Mouse (Mus musculus) kidney, adult 11 months (tissue): ENCODE measurements around the gene Depdc1b.

Source experiments
- DNase-seq: peaks from one replicate; pipeline ENCODE4 v3.0.0; 2022

The Depdc1b gene

GRCm38 (mm10) chr13:108315702-108316486 is at the start of gene Depdc1b:
Gene Depdc1b, plus strand, starts transcription at chr13:108316332.
- peak; percentile 96 for DNase-seq

DNA sequence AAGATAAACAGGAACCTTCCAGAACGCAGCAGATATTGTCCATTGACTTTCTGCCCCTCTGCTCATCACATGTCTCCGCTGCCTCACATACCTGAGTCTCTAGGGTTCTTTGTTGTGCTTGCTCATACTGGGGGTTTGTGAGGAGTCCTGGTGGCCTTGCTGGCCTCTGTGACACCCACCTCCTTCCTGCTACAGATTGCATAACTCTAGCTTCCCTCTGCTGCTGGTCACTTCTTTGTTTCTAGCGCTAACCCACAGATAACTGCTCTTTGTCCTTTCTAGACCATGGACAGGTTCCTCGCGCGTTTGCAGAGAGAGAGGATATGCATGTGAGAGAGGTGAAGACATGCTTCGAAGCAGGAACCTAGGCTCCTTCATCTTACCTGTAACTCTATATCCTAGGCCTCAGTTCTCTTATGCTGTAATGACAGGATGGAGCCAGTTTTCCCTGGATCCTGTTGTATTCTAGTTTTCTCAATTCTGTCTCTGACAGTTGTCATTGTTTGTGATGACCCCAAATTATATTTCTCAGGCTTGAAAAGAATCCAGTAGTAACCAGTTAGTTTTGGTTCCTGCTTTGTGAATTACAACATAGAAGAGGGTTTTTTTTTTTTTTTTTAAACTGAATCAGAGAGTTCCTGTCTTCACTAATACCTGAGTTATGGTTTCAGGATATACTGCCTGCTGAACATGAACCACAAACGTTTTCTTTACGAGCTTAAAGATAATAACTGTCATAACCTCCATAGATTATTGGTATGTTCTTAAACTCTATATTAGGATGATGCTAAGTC is 48.1 kb upstream of the Depdc1b start:
- no peak for DNase-seq

GRCm38 (mm10) chr13:108271458-108272148 is 44.5 kb upstream of the Depdc1b start:
- DNase-seq, result no peak

DNA sequence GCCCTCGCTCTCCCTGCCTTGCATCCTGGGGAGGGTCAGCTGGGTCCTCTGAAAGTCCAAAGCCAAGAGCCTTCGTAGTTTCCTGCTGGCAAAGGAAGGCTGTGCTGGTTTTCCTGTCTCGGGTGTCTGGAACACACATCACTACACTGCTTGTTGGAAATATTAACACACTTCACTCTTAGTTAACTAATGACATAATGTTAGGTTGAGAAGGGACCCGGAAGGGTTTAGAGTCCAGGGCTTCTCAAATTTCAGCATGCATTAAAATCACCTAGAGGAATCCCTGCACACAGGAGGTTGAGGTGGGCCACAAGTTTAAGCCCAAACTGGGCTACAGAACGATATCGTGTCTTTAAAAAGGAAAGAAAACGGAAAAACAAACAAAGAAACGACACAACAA is 43.8 kb upstream of the Depdc1b start:
- DNase-seq, result no peak

DNA sequence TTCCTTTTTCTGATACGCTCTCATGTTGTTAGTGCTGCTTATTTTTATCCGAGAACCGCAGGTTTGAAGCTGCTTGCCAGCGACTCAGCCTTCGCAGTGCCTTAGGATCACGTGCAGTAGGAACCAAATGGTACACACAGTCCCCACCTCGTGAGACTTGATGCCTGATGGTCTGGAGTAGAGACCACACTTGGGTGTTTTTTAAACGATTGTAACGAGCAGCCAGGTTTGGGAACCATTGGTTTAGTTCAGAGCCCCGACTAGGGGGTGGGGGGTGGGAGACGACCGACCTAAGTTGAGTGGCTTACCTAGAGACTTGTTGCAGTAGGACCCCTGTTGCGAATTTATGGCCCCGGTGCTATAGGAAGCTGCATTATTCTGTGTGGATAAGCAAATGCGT is 43.1 kb upstream of the Depdc1b start:
- no peak for DNase-seq

- no peak for DNase-seq
Measured at GRCm38 (mm10) chr13:108273456-108273855, 42.7 kb upstream of the Depdc1b start.

DNA sequence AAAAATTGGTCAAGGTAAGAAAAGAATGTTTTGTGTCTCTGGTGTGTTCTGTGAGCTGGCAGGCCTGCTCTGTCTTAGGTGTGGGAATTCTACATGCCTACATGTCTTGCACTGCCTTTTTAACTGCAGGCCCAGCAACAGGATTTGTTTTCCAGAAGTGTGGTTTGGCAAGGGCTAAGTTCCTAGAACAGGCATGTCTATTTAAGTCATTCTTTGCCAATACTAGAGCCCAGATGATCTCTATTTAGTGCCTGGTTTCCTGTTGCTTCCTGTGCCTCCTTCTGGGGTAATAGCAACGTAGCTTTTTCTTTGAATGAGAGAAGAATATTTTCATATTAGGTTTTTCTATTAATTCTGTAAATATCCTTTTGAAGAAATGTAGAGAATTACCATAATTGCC is 39.6 kb upstream of the Depdc1b start:
- no peak for DNase-seq

DNA sequence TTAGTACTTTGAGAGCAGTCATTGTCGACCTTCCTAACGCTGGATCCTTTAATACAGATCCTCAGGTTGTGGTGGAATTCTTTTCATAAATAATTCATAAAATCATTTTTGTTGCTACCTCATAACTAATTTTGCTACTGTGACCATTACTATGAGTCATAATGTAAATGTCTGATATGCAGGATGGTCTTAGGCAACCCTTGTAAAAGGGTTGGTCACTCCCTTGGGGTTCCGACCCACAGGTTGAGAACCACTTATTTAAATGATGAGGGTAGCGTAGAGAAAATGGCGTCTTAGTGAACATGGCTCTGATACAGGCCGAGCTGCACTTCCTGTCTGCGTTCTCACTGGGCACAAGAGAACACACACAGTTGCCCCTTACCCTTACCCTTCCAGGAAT is 38.8 kb upstream of the Depdc1b start:
- no peak for DNase-seq

DNA sequence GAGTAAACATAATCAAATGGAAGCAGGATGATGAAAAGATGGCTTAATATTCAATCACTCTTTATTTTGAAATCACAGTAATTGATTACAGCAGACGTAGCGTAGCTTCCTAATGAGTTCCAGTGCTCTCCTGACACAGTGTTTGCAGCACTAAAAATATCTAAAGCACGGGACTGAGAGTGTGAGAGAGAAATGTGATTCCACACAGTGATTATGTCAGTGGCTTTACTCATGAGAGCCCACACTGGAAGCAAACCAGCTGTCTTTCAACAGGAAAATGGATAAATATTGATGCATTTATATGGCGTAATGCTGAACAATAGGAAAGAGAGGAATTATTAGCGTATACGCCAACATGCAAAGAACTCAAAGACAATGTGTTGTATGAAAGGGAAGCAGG is 37.5 kb upstream of the Depdc1b start:
- DNase-seq, result no peak

GRCm38 (mm10) chr13:108284312-108284711 is 31.8 kb upstream of the Depdc1b start:
- no peak for DNase-seq

DNA sequence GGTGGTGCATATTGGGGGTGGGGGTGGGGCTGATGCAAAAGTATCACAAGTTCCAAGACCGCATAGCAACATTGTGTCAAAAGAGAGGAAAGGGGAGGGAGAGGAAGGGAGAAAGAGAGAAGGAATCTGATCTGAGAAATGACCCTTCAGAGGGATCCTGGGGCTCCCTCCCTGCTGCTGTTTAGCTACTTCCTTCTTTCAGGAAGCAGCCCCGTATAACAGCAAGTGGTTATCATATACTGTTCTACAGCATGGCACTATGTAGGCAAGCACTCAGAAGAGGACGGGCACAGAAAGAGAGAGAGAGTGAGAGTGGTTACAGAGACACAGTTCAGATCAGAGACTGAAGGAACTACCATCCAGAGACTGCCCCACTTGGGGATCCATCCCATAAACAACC is 28.2 kb upstream of the Depdc1b start:
- DNase-seq, result no peak

DNA sequence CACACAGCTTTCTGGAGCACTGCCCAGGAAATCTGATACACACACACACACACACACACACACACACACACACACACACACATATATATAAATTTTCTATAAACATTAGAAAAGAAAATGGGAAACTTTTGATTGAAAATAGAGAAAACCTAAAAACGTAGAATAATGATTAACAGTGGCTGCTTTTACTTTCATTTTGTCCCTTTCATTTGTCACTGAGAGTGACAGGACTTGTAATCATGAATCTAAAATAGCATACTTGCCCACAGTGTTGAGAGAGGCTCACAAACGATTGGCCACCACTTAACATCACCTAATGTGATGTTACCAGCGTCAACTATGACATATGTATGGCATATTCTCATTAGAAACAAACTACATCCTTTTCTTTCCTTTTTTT is 26.7 kb upstream of the Depdc1b start:
- no peak for DNase-seq

- no peak for DNase-seq
Measured at GRCm38 (mm10) chr13:108290314-108290713, 25.8 kb upstream of the Depdc1b start.

- DNase-seq, result peak; percentile 19
Measured at GRCm38 (mm10) chr13:108297350-108298093, 18.6 kb upstream of the Depdc1b start.

DNA sequence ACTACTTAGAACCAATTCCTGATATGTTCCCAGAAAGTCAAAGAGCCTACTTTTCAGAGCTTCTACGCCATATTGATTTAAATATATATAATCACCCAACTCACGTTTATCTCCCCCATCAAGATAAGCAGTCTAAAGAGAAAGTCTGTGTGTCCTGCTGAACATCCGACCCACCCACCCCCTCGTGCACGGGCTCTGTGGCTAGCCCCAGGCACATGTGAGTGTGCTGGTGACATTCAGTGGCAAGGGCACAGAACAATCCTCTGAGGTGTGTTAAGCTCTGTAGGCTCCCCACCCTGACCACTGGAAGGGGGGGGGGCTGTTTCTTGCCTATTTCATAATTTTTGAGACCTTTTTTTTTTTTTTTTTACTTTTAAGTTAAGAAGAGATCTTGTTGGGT is 17.9 kb upstream of the Depdc1b start:
- no peak for DNase-seq

DNA sequence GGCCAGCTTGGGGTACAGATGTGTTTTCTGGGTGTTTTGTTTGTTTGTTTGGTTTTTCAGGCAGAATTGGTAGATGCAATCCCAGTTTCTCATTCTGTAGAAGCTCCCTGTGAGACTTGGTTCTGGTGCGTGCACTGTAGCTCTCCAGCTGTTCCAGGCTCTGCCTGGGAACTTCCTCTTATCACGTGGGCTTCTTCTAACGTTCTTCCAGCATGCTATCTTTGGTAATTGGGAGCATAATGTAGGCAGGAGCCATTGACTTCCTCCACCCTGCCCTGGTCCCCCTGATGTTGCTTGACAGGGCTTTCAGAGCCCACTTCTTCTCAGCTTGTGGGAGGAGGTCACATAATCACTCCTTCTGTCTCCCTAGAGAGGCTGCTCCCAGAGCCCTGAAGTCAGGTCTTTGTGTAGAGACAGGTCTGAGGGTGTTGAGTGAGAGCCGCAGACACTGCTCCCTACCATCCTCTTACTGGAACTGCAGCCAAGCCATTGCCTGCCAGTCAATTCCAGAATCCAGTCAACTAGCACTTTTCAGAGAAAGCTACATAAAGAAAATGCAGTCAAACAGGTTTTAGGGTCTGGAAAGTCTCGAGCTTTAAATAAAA is 15.7 kb upstream of the Depdc1b start:
- DNase-seq, result peak; percentile 29

- DNase-seq, result peak; percentile 27
Measured at GRCm38 (mm10) chr13:108301411-108301810, 14.7 kb upstream of the Depdc1b start.

GRCm38 (mm10) chr13:108302957-108303675 is 13.0 kb upstream of the Depdc1b start:
- DNase-seq, result no peak

GRCm38 (mm10) chr13:108303841-108304240 is 12.3 kb upstream of the Depdc1b start:
- DNase-seq, result no peak

- DNase-seq, result no peak
Measured at GRCm38 (mm10) chr13:108304680-108305079, 11.5 kb upstream of the Depdc1b start.

DNA sequence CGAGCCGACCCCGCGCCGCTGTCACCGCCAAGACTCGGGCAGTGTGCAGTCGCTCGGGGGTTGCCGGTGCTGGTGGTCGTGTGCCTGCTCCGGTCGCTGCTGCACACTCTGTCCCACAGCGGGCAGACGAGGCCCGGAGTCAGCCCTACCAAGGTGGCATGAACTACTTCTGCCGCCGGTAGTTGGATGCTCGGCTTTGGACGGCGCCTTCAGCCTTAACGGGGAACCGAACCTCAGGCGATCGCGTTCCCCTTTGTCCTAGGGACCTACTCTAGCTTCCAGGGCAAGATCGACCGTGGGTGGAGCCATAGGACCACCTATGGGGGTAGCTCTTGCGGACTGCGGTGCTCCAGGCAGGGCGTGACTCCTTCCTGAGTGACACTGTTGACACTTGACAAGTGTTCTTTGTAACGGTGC is 363 bp downstream of the Depdc1b start:
- DNase-seq, result no peak

- DNase-seq, result no peak
Measured at GRCm38 (mm10) chr13:108317414-108317813, 1.3 kb downstream of the Depdc1b start.
